Mouse (Mus musculus): ENCODE measurements around the gene Ntan1.

DNA sequence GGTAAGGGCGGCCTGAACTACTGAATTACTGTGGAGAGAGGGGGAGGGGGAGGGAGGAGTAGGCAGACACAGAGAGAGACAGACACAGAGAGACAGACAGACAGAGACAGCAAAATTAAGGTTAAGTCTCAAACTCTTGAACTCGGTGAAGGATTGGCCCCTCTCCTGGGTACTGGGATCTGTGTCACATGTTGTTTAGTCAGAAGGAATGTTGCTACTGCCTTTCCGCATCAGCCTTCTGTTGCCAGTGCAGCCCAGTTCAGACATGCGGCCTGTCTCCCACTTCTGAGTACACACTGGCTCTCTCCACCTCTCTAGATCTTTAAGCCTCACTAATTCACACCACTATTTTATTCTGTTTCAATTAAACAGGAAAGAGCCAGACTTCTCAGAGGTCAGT is 7.9 kb downstream of the Ntan1 start:
- TF ChIP-seq CTCF (conservative IDR thresholded peaks at IDR 0.05; ENCODE audit: insufficient read depth, insufficient read length, low read depth, low read length) (no peak), POLR2A (IDR thresholded peaks at IDR 0.05; ENCODE audit: low read depth, low read length) (no peak)

Measured in kidney, adult 2 months (tissue).